Mouse (Mus musculus) mammary gland, adult 2 months (tissue): ENCODE data around the gene Gm21394. TPM values are rescaled to one million over a fixed set of nuclear protein-coding genes. Genes with fewer than 3 reads are reported as not detected.

Experiments used
- polyA plus RNA-seq: library from polyadenylated mRNA; depleted of rRNA; stranded (reverse); fragments of >200 nt; gene quantifications from 2 replicates; pipeline ENCODE4 v1.2.3, GENCODE M21; 2012; ENCODE audit warnings: low replicate concordance; rRNA removed

The Gm21394 gene
- polyA plus RNA-seq = not detected in 2 replicates

DNA sequence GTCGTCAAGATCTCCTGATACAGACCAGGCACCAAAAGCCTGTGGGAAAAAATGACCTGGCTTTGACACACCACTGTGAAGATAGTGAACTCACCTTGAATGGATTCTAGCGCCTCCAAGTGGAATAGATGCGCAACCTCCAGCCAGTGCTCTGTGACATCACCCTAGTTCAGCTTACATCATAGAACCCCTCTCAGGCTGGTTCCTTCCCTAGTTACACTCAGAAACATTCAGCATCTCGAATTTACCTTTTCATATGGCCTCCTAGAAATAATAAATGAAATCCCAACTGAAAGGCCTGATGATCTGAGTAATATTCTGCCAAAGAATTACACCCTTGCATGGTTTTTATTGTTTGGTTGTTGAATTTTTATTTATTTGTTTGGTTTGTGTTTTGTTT lies at the start of gene Gm21394:
TSS of gene Gm21394 (minus strand) at position 101 of the 400 bp plus-strand sequence.

Other genes starting within 250 kb of the Gm21394 start
- gene Gm21409, start 181.8 kb upstream of the Gm21394 start, polyA plus RNA-seq = not detected in 2 replicates